Mouse (Mus musculus): ENCODE results near the gene Chrna9. TPM values are rescaled to one million over a fixed set of nuclear protein-coding genes. Genes with fewer than 3 reads are reported as not detected.

Gene Chrna9
- polyA plus RNA-seq, 1 experiment from 2014 or later, result 0.29 TPM

DNA sequence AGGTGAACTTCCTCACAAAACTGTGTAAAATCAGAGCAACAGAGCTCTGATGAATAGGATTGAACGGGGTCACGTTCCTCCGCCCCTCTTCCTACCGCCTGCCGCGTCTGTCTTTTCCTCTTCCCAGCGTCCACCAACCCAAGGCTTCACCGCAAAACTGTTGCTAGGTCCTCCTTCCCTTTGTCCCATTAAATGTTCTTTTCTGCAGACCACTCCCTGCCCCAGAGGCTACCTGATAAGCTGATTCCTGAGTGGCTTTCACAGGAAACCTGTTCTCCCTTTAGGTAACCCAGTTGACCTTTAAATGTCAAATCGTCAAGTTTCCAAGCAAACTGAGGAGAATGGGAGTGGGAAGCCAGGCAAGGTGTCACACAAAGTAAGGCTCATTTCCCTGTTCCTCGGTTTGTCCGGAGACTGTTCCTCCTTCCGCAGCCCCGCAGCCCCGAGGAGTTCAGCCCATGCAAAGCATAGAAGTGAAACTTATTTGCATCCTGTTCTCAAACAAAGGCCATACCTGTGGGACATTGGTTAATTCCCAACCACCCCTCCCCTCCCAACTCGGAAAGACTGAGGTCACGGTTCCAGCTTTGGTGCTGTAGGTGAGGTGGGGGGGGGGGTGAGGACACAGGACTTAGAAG is 70.4 kb downstream of the Chrna9 start:
- Histone ChIP-seq H3K36me3 (replicated peaks) (no peaks in the 10 kb centered on the region), H3K4me1 (peaks cover 15% of the 10 kb centered on the region), H3K27me3 (replicated peaks; ENCODE audit: low read depth, poor library complexity, severe bottlenecking) (no peaks in the 10 kb centered on the region), H3K27ac (replicated peaks) (no peak overlapping the region), H3K4me3 (no peak overlapping the region), H3K9me3 (no peaks in the 10 kb centered on the region)
- WGBS, result 39% methylated on average over 16 of the region's 16 CpGs
- DNase-seq (ENCODE audit: low spot score), result no peak

DNA sequence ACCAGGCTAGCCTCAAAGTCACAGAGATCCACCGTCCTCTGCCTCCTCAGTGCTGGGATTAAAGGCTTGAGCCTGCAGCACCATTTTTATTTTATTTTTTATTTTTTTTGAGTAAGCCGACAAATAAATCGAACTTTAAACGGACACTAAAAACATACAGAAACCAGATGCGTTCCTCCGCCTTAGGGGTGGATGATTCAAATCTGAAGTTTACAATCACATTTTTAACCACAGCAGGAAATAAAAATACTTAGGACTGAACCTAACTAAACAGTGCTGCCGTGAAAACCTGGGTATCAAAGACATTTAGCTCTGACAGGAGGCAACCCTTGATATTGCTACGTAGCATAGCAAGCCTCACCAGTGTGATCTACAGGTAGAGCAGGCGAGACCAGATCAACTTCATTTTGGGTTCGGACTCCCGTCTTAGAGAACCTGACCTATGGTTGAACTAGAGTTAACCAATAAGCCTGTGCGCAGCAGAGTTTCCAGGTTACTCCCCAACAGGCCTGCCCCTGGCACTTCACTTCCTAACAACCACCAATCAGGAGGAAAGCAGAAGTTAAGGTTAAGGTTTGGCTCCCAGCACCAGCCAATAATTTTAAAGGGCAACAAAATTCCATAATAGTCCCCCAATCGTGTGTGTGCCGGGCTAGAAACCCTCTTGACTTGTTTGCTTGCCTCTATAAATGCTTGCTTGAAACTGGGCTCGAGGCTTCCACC is 73.7 kb downstream of the Chrna9 start:
- DNase-seq (ENCODE audit: low spot score), result no peak
- no peak overlapping the region for H3K27ac ChIP-seq (replicated peaks)
- no peaks in the 10 kb centered on the region for H3K27me3 ChIP-seq (replicated peaks; ENCODE audit: low read depth, poor library complexity, severe bottlenecking)
- H3K4me1 ChIP-seq, result peaks cover 8% of the 10 kb centered on the region
- 89% methylated on average over 15 of the region's 15 CpGs for WGBS
- no peaks in the 10 kb centered on the region for H3K36me3 ChIP-seq (replicated peaks)
- no peaks in the 10 kb centered on the region for H3K9me3 ChIP-seq
- H3K4me3 ChIP-seq, result no peak overlapping the region

DNA sequence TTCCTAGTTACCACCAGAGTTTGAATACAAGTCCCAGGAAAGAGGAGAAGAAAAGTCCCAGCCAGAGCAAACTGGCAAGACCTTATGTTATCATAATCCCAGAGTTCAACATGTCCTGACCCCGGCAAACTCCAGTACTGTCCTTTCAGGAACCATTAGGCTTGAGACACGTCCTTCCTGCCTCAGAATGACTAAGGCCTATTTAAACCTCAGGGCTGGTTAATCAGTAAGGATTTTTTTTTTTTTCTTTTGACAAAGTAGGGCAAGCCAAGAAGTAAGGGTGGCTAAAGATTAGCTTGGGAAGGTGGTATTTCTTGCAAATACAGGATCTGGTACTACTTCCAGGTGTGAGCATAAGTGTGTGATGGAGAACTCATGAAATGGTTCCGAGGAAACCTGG is 79.3 kb downstream of the Chrna9 start:
- Histone ChIP-seq H3K27ac (replicated peaks) (no peak overlapping the region), H3K27me3 (replicated peaks; ENCODE audit: low read depth, poor library complexity, severe bottlenecking) (no peaks in the 10 kb centered on the region), H3K4me1 (no peaks in the 10 kb centered on the region), H3K9me3 (no peaks in the 10 kb centered on the region), H3K4me3 (no peak overlapping the region), H3K36me3 (replicated peaks) (no peaks in the 10 kb centered on the region)
- WGBS, result 80% methylated on average over 3 of the region's 3 CpGs
- DNase-seq (ENCODE audit: low spot score), result no peak

DNA sequence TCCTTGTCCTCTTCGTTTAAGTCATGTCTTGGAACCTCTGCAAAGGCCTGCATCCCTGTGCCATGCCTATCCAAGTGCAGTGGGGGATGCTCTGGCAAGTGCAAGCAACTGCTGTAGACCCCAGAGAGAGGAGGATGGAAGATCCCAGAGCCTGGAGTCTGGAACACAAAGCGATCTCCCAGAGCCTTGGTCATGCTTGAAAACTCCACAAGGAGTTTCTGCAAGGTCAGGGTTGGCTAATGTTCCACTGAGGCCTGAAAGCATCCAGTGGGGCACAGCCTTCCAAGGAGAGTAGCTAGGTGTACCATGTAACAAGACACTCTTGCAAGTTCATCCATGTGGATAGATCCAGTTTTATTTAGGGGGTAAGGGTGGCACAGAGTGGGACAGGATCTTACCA is 79.7 kb downstream of the Chrna9 start:
- Histone ChIP-seq H3K9me3 (no peaks in the 10 kb centered on the region), H3K4me1 (no peaks in the 10 kb centered on the region), H3K27ac (replicated peaks) (no peak overlapping the region), H3K4me3 (no peak overlapping the region), H3K36me3 (replicated peaks) (no peaks in the 10 kb centered on the region), H3K27me3 (replicated peaks; ENCODE audit: low read depth, poor library complexity, severe bottlenecking) (no peaks in the 10 kb centered on the region)
- 95% methylated on average over 2 of the region's 2 CpGs for WGBS
- no peak for DNase-seq (ENCODE audit: low spot score)

DNA sequence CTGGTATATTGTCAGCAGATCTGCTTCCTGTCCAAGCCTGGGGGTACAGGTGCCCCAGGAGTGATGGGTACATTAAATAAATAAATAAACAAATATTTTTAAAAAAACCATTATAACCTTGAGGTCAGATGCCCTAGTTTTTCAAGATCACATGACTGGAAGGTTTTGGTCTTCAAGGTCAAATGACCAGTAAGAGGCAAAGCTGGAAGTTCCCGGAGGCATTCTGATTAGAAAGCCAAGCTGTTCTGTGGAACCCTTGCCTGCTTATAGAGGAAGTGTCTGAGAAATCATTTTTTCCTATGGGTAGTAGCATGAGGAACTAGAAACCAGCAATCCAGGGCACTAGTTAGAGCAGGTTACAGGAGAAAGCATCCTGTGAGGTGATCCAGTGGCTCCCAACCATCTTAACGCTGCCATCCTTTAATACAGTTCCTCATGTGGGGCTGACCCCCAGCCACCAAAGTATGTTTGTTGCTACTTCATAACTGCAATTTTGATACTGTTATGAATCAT is 80.8 kb downstream of the Chrna9 start:
- Histone ChIP-seq H3K27ac (replicated peaks) (no peak overlapping the region), H3K4me3 (no peak overlapping the region), H3K36me3 (replicated peaks) (no peaks in the 10 kb centered on the region), H3K4me1 (no peaks in the 10 kb centered on the region), H3K9me3 (0 out of 2 replicates have a peak, but pooled peaks cover 3% of the 10 kb centered on the region), H3K27me3 (replicated peaks; ENCODE audit: low read depth, poor library complexity, severe bottlenecking) (no peaks in the 10 kb centered on the region)
- WGBS, result 91% methylated on average over 2 of the region's 2 CpGs
- DNase-seq (ENCODE audit: low spot score), result no peak

DNA sequence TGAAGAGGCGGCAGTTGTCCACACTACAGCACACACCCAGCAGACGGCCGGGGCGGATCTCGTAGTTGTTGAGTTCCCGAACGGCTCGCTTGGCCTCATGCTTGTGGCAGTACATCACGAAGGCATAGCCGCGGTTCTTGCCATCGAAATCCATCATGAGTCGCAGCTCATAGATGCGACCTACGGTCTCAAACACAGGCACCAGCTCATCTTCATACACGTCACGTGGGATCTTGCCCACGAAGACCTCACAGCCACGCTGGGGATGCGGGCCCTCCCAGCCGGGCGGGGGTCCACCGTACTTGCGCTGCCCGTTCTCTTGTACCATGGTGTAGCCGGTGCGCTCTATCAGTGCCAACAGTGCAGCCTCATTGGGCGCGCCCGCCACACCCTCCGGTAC is 92.1 kb downstream of the Chrna9 start:
- peaks cover 14% of the 10 kb centered on the region for H3K9me3 ChIP-seq

More for the DNA sequence above, 92.1 kb downstream of the Chrna9 start:
- 96% methylated on average over 31 of the region's 31 CpGs for WGBS
- no peak for DNase-seq (ENCODE audit: low spot score)
- Histone ChIP-seq H3K36me3 (replicated peaks) (peaks cover 15% of the 10 kb centered on the region), H3K4me3 (no peak overlapping the region), H3K27ac (replicated peaks) (no peak overlapping the region), H3K27me3 (replicated peaks; ENCODE audit: low read depth, poor library complexity, severe bottlenecking) (no peaks in the 10 kb centered on the region), H3K4me1 (no peaks in the 10 kb centered on the region)

Small RNA genes lying within 50 kb of the gene (microRNA-seq; reads per million reads assigned to microRNA genes)
- not detected for gene Gm25952

Other genes starting within 250 kb of the Chrna9 start
- gene Pds5a, start 236.6 kb upstream of the Chrna9 start, polyA plus RNA-seq (2016; fragmentation: Nextera tagmentation; extraction: Ambion mirVana), result 93.2 and 98.1 TPM in 2 replicates
- gene N4bp2, start 171.4 kb upstream of the Chrna9 start, polyA plus RNA-seq (2016; fragmentation: Nextera tagmentation; extraction: Ambion mirVana), result 37.0 and 37.5 TPM in 2 replicates
- gene Rhoh, start 73.7 kb upstream of the Chrna9 start, polyA plus RNA-seq (2016; fragmentation: Nextera tagmentation; extraction: Ambion mirVana), result 0.34 and 0.44 TPM in 2 replicates
- not detected in 2 replicates for gene 9130230L23Rik, start 69.4 kb downstream of the Chrna9 start, polyA plus RNA-seq (2016; fragmentation: Nextera tagmentation; extraction: Ambion mirVana)
- gene Rbm47, start 238.2 kb downstream of the Chrna9 start, polyA plus RNA-seq (2016; fragmentation: Nextera tagmentation; extraction: Ambion mirVana), result 3.2 and 4.4 TPM in 2 replicates